Mouse (Mus musculus): ENCODE measurements around the gene Bcl6.

Gene Bcl6

GRCm38 (mm10) chr16:23990161-23990970 lies 1.7 kb upstream of the Bcl6 start:
- no peak for DNase-seq

GRCm38 (mm10) chr16:23989209-23990160 lies 833 bp upstream of the Bcl6 start:
- peak; percentile 49 for DNase-seq

- no peak for DNase-seq
These were observed 541 bp downstream of the Bcl6 start for GRCm38 (mm10) chr16:23988157-23988465.

- peak; percentile 53 for DNase-seq
These were observed 1.1 kb downstream of the Bcl6 start for GRCm38 (mm10) chr16:23987341-23988156.

GRCm38 (mm10) chr16:23986871-23987270 lies 1.8 kb downstream of the Bcl6 start:
- DNase-seq: no peak

- no peak for DNase-seq
These were observed 2.5 kb downstream of the Bcl6 start for GRCm38 (mm10) chr16:23986176-23986575.

GRCm38 (mm10) chr16:23985467-23985861 lies 3.2 kb downstream of the Bcl6 start:
- peak; percentile 72 for DNase-seq

GRCm38 (mm10) chr16:23984760-23985466 lies 3.7 kb downstream of the Bcl6 start:
- peak; percentile 64 for DNase-seq

- peak; percentile 87 for DNase-seq
These were observed 4.5 kb downstream of the Bcl6 start for GRCm38 (mm10) chr16:23984183-23984582.

GRCm38 (mm10) chr16:23982891-23983588 lies 5.6 kb downstream of the Bcl6 start:
- peak; percentile 91 for DNase-seq

- DNase-seq: peak; percentile 65
These were observed 6.5 kb downstream of the Bcl6 start for GRCm38 (mm10) chr16:23981925-23982851.

GRCm38 (mm10) chr16:23980991-23981720 lies 7.5 kb downstream of the Bcl6 start:
- no peak for DNase-seq

- DNase-seq: no peak
These were observed 8.3 kb downstream of the Bcl6 start for GRCm38 (mm10) chr16:23980201-23980870.

GRCm38 (mm10) chr16:23979446-23979845 lies 9.2 kb downstream of the Bcl6 start:
- no peak for DNase-seq

- no peak for DNase-seq
These were observed 10.2 kb downstream of the Bcl6 start for GRCm38 (mm10) chr16:23978495-23978894.

GRCm38 (mm10) chr16:23977732-23978131 lies 10.9 kb downstream of the Bcl6 start:
- DNase-seq: no peak

- DNase-seq: no peak
These were observed 12.5 kb downstream of the Bcl6 start for GRCm38 (mm10) chr16:23976196-23976595.

- DNase-seq: no peak
These were observed 14.9 kb downstream of the Bcl6 start for GRCm38 (mm10) chr16:23973635-23974367.
